Mouse (Mus musculus) right cerebral cortex, adult 2 months (tissue): ENCODE results near the gene Camk1.

Source experiments
- DNase-seq, 2 experiments: peaks; one replicate each; pipeline ENCODE4 v3.0.0; 2021 to 2022; ENCODE audit warnings: low spot score in 2 of 2

Gene Camk1

DNA sequence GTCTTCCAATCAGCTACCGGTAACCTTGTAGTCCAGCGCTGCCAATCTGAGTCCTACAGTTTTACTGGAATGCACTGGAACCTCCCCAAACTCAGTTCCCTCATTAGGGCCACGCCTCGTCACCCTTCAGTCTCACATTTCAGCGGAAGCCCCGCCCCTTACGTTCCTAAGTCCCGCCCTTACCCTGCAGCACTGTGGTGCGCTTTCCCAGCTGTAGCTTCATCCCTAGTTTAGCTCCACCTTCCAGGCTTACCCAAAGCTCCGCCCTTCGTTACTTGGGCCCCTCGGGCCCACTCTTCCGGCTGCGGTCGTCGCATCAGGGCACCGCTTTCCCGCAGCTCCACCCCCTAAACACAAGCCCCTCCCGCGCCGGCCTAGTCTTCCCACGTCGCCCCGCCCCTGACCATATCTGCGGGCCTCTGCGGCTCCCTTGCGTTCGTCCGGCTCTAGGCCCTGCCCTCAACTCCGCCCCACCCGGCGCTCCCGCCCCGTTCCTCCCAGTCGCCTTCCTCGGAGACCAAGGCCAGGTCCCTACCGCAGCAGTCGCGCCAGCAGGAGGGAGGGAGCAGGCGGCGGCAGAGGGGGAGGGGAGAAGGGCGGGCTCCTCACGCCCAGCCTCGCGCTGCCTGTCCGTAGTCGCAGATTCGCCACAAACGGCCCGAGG lies 37.3 kb downstream of the Camk1 start:
- DNase-seq, result peak; percentile 98 to 99

DNA sequence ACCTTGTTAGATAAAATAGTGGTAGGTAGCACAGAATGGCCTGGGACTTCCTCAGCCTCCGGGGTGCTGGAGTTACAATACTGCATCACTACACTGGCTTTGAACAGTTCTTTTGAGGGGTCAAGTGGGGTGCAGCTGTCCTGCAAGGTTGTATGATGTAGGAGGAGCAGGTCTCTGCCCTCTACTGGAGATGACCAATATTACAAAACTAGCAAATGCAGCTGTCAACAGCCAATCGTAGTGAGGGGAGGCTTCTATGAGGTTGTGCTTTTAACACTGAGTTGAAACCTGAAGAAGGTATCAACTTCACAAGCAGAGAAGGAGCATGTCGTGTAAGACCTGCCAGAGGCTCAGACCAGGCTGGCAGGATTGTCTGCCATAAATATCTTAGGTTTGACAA lies 41.5 kb downstream of the Camk1 start:
- DNase-seq, result no peak

DNA sequence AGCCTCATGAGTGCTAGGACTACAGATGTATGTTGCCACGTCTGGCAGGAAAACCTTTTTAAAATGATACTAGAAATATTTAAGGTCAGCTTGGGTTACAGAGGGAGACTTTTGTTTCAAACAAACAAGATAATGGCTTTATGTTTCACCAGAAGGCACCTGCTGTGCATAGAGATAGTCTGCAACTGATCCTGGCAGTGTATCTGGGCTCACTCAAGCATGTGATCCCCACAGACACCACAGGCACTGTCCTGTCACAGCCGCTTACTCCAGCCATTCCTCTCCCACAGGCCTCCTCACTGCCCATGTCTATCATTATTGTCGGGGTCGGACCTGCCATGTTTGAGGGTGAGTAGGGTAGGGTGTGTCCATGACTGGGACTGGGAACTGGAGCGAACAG lies 42.4 kb downstream of the Camk1 start:
- no peak for DNase-seq

DNA sequence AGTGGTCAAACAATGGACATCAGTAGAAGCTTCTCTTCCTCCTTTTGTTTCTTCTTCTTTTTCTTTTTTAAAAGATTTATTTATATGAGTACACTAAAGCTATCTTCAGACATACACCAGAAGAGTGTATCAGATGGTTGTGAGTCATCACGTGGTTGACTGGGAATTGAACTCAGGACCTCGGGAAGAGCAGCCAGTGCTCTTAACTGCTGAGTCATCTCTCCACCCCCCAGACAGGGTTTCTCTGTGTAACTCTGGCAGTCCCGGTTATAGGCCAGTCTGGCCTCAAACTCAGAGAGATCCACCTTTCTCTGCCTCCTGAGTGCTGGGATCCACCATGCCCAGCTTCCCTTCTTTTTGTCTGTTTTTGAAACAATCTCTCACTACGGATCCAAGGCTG lies 47.1 kb downstream of the Camk1 start:
- DNase-seq, result no peak

DNA sequence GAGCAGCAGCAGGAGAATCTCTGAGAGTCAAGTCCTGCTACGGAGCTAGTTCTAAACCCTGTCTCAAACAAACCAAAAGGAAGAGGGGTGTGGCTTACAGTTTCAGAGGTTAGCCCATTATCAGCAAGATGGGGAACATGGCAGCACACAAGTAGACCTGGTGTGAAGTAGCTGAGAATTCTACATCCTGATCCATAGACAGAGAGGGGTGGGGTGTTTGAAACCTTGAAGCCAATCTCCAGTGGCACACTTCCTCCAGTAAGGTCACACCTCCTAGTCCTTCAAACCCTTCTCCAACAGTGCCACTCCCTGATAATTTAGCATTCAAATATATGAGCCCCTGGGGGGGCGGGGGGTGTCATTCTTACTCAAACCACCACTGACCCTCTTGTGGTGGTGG lies 47.7 kb downstream of the Camk1 start:
- DNase-seq, result no peak

DNA sequence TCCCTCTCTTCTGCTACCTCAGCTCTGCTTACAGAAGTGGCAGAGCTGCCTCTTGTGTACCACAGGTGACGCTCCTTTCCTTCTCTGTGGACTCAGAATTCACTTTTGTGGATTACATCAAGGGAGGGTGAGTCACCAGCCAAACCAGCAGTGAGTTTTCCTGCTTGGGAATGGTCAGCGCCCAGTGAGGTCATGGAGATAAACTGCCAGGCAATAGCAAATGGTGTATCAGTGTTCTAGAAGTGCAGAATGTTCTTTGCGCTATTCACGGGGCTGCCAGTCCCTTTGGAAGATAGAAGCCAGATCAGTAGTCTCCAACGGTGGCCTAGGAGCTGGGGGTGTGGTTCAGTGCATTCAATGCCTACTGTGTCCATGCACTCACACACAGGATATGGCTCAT lies 50.8 kb downstream of the Camk1 start:
- DNase-seq, result no peak

DNA sequence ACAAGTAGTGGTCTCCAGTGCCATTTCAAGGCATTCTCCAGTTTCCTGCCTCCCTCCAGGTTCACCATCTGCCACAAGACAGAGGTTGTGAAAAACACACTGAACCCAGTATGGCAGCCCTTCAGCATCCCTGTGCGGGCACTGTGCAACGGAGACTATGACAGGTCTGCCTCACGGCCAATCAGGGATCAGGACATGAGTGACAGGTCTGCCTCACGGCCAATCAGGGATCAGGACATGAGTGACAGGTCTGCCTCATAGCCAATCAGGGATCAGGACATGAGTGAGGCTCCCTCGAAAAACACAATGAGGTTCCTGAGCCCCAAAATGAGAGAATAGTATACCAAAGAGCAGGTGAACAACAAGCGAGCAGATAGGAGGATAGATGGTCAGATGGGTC lies 53.4 kb downstream of the Camk1 start:
- no peak for DNase-seq

DNA sequence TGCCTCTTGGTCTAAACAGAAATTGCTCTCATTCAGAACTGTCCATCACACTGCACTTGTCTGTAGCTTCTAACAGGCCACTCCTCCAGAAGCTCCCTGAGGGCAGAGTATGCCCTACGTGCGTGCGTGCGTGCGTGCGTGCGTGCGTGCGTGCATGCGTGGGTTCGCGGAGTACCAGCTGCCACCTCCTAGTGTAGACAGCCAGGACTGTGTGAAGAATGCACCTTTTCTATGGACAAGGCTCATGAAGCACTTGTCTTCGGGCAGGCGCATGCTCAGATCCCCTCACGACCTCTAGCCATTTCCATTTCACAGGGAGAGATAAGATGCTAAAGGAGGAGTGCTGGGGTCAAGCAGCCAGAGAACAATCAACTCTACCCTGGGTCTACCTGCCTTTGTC lies 54.4 kb downstream of the Camk1 start:
- DNase-seq, result no peak

DNA sequence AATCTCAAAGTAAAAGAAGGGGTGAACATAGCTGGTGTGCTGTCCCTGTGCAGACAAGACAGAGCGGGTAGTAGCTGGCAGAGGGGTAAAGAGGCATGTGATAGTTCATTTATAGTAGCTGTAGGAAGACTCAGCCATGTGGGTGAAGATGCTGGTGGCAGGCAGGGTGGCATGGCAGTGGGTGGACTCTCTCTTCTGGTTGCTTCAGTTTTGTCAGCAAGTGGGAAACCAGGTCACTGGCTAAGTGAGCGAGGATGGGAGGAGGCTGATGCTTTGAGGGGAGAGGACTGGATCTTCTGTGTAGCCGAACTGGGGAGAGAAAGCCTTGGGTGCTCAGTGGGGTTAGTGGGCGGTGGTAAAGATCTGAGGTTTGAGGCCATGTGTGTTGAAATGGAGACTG lies 56.5 kb downstream of the Camk1 start:
- DNase-seq, result peak; percentile 49 to 67

DNA sequence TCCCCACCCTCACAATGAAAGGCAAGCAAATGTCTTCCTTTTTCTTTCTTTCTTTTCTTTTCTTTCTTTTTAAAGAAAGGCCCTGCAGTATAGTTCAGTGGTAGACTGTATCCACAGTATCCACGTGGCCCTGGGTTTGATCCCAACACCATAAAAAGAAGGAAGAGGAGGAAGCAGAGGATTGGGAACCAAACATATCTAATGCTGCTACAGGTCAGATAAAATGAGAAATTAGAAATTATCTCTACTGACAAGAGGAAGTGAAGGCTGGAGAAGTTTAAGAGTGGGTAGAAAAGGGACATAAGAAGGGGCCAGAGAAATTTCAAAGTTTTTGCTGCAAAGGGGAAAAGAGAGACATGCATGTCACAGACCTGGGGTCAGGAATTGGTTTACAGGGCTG lies 57.5 kb downstream of the Camk1 start:
- no peak for DNase-seq

DNA sequence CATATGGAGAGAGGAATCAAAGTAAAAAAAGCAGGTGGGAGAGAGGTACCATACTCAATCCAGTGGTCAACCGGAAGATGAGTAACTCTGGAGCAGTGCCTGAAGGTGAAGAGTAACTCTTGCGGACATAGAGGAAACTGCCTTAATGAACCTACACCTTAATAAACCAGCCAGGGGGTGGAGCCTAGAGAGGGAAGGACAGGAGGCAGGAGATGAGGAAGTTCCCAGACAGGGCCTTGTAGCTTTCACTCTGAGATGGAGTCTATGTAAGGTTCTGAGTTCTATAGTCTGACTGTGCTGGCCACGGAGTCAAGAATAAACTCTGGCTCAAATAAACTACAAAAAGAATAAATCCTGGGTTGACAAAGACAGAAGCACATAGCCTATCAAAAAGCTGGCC lies 58.9 kb downstream of the Camk1 start:
- DNase-seq, result no peak
